Mouse (Mus musculus) activated CD4-positive, CD25-positive, alpha-beta regulatory T cell, adult 4 months (primary cell): ENCODE data around the gene Nxph4. TPM values are rescaled to one million over a fixed set of nuclear protein-coding genes. Genes with fewer than 3 reads are reported as not detected.

Experiments
- ATAC-seq: one replicate; pipeline ENCODE4 v1.8.0; 2017
- polyA plus RNA-seq, 2 experiments: library from polyadenylated mRNA; unstranded; fragments of 100-300 nt; shearing (Covaris generic); gene quantifications; one replicate each; pipeline ENCODE4 v1.2.1; 2017

Nxph4 gene
- not detected for polyA plus RNA-seq

DNA sequence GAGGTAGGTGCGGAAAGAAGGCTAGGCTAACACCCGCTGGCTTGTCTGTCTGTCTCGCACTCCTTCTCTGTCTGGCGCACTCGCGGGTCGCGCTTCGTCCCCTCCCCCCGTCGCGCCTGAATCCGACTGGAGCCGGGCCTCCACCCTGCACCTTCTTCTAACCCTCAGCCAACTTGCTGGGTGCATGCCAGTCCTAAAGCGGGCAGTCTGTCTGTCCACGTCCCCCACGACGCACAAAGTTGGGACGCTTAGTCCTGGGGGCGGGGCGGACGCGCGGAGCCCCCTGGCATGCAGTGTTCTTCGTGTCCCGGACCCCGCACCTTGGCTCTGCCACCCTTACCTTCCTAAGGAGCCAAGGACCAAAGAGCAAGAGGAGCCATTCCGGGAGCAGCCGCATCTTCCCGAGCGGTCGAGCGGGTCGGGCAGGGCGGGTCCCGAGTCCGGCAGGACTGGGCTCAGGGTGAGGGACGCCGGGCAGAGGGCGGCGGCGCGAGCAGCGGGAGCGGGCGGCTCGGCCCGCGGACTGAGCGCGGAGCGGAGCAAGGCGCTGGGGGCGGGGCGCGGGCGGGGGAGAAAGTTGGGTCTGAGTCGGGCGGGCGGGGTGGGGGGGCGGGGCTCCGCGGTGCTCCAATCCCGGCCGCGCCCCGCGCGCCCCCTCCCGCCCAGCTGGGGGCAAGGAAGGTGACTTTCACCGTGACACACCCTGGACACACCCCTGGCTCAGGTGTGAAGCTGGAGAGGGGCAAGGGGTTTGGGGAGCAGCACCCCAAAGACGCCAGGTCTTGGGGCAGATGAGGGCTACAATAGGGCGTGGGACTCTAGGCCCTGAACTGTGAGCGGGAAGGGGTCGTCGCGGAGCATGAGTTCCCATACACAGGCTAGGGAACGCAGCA lies at the start of gene Nxph4:
Gene Nxph4, minus strand, starts transcription at position 524 of the 893 bp plus-strand sequence.
- ATAC-seq = no peak

DNA sequence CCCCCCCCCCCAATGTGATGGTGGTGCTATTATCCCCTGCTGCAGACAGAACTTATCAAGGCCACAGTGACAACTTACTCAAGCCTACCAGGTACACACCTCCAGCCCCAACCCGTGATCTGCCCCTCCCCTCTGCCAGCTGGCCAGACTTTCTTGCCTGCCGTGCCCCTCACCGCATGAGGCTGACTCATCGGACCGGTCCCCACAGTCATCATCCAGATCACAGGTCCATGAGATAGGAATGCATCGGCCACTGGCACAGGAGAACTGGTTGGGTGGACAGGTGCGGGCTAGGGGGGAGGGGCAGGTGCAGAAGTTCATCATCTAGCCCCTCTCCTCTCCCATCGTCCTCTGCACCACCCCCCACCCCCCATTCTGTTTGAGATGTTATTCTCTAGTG lies 49.3 kb upstream of the Nxph4 start:
- ATAC-seq = no peak

DNA sequence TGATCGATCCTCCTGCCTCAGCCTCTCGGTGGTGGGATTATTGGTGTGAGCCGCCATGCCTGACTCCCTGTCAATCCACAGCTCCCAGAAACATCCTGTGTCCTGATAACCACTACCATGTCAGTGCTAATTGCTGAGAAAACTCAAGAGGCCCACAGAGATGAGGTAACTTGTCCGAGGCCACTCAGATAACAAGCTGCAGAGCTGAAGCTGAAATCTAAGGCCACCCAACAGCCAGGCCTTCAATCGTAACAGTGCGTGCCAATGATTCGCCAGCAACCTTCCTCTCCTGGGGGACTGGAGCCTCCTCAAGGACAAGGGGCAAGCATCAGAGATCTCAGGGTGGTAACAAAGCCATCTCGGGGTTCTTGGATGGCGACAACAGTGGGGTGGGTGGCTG lies 46.9 kb upstream of the Nxph4 start:
- no peak for ATAC-seq

DNA sequence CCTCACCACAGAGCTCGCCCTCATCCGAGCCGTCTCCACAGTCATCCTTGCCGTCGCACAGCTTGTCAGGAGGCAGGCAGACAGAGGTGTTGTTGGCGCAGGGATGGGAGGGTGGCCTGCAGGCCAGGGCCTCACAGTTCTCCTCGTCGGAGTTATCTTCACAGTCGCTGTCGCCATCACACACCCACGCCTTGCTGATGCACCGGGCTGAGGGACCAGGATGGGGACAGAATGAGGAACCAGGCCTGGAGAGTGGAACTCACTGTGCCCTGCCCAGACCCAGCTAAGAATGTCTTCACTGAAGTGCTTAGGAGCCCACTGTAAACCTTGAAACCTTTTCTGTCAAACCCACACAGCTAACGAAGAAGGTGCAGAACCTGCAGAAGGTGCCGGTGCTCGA lies 43.6 kb upstream of the Nxph4 start:
- no peak for ATAC-seq

DNA sequence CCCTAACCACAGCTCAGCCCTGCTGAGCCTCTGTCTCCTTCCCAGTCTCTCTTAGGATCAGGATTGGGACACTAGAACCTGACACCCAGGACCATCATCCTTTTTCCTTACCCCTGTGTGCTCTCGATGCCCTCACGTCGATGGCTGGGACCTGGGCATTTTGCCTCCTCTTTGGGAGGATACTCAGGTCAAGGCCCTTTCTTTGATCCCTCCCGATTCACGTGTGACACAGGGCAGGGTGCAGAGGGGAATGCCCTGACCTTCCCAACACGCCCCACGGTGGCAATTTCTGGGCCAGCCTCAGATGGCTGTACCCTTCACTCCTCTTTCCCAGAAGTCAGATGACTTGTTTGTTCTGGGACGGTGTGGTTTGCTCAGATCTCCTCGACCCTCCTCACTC lies 42.8 kb upstream of the Nxph4 start:
- no peak for ATAC-seq

DNA sequence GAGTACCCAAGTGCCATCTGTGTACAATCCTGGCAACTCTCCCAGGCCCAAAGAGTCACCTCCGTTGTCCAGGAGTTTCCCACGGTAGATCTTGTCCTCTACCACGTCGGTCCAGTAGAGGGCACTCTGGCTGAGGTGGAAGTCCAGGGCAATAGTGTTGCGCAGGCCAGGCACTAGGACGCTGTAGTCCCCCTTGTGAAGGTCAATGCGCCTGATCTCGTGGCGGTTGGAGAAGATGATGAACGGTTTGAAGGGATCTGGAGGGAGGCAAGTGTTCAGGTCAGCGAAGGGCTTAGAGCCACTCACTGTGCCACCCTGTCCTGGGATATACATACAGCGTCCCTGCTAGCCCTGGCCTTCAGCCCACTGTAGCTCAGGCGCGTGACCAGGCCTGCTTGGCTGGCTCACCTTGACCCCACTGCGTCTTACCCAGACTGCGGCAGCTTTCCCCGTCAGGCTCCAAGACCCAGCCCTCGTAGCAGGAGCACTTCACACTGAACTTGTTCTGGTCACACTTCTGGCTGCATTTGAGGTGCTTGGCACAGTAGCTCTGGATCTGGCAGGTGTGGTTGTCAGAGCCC lies 42.1 kb upstream of the Nxph4 start:
- no peak for ATAC-seq

DNA sequence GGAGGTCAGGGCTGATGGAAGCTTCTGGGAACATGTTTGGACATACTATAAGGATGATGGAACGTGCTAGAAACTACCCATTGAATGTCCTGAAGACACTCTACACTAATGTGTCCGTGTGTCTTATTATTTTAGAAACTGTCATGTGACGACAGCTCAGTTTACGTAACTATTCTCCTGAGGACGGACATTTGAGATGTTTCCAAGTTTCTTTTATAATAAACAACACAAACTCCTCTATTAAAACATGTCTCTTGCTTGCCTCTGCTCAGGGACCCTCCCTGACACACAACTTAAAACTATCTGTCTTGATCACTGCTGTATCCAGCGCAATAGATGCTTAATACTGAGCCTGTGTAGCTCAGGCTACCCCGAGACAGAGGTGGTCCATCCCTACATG lies 41.4 kb upstream of the Nxph4 start:
- no peak for ATAC-seq

DNA sequence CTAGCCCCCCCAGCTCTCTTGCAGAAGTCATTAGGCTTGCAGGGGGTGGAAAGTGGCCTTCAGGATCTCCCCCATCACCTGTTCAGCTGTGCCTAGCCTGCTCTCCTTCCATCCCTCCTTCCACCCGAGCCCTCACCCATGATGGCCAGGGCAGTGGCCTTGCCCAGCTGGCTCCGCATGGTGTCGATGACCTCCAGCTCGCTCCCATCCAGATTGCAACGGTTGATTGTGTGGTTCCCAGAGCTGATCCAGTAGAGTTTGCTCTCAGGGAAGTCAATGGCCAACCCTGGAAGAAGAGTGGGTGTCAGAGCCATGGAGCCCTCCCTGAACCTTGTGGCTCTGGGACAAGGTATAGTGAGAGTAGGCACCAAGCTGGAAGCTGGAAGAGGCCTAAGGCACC lies 37.9 kb upstream of the Nxph4 start:
- ATAC-seq = no peak

DNA sequence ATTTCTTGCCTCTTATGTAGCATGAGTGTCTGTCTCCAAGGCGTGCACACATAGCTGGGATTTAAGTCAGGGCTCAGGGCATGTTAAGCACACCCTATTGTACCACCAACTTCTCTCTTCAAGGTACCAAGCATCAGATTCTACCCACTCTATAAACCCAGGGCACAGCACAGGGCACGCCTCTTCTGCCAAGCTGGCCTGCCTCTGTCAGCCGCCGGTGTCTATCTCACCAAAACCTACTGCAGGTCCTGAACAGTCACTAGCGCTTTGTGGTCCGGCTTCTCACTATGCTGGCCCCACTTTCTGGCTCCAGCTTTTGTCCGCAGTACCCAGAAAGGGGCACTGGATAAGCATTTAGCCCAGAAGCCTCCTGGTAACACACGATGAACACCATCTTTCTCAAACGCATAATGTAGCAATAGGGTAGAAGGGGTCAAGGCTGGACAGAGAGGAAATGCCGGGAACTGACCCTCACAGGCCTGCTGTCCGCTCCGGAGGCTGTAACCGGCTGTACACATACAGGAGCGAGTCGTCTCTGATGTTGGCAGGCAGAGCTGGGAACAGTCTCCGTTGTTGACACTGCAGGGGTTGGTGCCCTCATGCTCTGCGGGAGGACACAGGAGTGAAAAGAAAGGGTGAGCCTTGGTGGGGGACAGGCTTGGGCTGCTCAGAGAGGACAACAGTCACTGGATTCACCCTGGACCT lies 36.7 kb upstream of the Nxph4 start:
- ATAC-seq = no peak

DNA sequence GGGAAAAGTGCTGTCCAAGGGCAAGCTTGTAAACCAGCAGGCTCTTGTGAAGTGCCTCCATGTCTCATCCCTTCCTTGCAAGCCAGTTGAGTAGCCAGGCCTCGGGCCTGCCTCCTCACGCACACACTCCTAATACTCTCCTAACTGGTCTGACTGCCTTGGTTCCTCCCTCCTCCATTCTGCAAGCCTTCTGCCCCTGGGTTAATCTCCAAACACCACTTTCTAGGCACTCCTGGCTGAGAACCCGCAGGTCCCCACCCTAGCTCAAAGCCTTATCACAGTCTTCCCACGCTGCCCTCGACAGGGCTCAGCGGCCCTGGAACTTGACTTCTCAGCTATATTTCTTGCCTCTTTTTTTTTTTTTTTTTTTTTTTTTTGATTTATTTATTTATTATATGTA lies 36.0 kb upstream of the Nxph4 start:
- no peak for ATAC-seq

DNA sequence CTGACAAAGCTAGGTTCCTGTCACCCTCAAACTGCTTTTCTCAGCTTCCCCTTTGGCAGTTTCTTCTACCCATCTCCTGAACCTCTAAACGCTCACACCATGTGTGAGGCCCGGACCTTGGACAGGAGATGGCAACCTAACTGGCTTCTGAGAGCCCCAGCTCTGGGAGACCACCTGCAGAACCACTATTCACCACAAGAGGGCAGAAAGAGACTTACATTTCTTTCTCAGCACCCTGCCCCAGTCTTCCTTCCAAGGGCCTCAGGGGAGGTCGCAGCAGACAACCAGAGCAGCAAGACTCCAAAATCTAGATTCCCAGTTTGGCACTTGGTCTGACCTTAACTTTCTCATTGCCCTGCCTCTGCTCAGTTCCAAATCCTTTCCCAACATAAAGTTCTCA lies 35.1 kb upstream of the Nxph4 start:
- no peak for ATAC-seq

DNA sequence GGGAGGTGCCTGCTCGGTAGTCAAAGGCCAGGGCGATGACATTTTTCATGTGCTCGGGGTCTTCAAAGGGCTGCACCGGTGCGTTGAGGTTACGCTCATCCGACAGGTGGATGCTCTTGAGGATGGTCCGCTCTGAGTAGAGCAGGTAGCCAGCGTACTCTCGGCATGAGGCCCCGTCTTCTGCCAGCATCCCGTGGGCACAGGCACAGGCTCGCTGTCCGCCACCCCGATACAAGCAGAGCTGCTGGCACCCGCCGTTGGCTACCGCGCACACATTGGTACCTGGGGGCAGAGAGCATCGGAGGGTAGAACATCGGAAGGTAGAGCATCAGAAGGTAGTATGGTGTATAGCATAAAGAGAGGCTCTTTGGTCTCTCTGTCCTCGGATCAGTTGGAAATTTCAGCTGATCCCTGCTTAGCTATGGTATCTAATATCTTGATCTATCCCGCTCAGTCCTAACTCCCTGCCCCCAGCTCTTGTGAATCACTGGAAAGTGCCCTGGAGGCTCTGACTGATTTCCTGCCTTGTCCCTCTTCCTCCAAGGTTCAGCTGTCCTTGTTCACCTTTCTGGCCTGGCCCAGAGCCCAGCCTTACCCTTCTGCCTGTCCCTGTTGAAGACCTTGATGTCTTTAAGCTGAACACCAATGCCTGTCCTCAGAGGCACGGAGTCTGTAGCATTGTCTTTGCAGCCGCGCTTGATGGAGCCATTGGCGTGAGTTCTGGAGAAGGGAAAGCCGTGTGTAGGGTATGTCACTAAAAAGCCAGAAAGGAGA lies 32.4 kb upstream of the Nxph4 start:
- no peak for ATAC-seq

DNA sequence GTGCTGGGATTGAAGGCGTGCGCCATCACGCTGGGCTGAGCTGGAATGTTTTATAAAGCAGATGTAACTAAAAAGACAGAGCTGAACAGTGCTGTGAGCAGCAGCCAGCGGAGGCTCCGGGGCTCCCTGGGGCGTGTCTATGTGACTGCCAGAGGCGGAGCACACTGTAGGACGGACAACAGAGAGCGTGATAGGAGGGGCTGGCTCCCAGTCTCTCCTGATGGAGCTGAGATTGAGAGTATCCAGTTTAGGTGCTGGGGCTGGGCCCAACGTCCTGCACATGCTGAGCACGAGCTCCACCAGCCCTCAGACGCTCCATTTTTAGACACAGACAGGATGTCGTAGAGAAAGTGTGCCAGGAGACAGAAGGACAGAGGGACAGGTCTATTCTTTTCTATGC lies 29.9 kb upstream of the Nxph4 start:
- no peak for ATAC-seq

DNA sequence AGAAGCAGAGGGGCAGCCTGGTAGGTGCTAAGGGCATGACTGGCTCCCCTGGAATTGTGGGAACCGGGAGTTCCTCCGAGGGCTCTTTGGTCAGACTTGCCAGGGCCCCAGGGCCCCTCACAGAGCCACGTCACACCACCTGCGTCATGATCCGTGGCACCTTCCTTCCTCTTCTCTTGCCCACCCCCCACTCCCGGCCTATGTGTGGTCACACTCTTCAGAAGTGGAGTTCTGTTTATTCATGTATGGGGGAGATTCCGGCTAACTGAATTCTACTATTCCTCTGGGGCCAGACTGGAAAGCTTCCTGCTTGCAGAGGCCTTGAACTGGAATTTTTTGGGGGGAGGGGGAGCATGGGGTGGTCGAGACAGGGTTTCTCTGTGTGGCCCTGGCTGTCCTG lies 29.5 kb upstream of the Nxph4 start:
- ATAC-seq = no peak

DNA sequence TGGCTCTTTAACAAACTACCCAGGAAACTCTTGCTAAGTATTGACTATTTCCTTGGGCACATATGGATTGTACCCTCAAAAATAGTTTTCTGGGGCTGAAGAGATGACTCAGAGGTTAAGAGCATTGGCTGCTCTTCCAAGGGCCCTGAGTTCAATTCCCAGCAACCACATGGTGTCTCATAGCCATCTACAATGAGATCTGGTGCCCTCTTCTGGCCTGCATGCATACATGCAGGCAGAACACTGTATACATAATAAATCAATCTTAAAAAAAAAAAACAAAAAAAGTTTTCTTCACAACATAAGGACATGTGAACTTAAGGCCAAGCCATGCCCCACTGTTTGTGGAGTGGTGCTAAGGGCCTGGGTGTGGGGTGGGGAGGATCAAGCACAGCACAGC lies 26.8 kb upstream of the Nxph4 start:
- no peak for ATAC-seq

DNA sequence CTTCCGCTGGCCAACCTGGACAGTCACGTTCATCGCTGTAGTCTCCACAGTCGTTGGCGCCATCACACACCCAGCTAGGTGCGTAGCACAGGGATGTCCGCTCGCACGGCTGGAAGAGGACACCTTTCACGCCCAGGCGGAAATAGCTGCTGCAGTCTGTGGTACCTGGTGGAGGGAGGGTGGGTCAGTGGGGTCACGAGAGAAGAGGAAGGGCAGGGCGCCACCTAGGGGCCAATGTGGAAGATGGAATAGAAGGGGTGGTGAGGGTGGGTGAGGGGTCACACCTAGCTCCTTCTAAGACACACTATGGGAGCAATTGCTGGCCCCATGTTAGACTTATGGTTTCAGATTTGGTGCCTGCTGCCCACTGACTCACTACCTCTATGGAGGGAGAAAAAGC lies 23.0 kb upstream of the Nxph4 start:
- ATAC-seq = no peak

DNA sequence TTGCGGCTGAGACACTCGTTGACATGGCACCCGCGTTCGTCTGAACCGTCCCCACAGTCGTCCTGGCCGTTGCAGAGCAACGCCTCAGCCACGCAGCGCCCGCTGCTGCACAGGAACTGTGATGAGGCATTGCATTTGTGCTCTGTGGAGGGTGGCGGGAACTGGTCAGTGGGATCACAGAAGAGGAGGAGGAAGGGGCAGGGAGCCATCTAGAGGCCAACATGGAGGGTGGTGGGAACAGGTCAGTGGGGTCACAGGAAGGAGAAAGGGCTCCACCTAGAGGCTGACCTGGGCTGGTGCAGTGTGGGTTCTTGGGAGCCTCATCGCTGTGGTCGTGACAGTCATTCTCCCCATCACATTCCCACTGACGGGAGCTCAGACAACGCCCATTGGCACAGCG lies 21.3 kb upstream of the Nxph4 start:
- ATAC-seq = no peak

DNA sequence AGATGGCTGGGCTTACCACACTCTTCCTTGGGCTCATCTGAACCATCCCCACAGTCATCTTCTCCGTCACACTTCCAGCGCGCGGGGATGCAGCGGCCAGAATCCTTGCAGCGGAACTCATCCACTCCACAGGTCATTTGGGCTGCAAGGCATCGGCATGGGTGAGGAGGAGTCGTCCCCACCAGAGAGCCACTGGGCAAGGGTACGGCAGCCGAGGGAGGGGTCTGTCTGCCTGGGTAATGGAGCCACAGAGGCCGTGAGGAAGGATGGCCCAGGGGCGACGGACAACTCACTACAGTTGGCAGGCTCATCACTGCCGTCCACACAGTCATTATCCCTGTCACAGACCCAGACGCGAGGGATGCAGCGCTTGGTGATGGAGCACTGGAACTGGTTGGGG lies 15.5 kb upstream of the Nxph4 start:
- no peak for ATAC-seq

DNA sequence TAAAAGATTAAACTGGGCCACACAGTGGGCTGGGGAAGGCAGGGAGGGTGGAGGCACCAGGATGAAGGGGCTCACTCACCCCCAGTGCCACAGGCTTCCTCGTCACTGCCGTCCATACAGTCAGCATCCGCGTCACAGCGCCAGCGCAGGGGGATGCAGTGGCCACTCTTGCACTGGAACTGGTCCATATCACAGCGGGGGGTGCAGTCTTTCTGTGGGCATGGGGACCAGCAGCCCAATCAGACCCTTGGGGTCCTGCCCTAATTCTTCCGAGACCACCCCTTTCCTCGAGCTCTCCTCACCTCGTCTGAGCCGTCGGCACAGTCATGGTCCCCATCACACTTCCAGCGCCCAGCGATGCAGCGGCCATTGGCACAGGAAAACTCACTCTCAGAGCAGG lies 13.9 kb upstream of the Nxph4 start:
- ATAC-seq = no peak

DNA sequence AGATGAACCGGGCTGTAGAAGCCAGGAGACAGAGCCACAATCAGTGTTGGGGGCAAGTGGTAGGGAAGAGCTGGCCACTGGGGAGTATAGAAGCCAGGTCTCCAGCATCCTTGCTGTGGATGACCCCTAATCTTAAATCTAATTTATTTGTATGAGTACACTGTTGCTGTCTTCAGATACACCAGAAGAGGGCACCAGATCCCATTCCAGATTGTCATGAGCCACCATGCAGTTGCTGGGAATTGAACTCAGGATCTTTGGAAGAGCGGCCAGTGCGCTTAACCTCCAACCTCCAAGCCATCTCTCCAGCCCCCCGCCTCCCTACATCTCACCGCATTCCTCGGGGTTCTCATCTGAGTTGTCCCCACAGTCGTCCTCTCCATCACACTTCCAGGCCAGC lies 12.1 kb upstream of the Nxph4 start:
- ATAC-seq = no peak

DNA sequence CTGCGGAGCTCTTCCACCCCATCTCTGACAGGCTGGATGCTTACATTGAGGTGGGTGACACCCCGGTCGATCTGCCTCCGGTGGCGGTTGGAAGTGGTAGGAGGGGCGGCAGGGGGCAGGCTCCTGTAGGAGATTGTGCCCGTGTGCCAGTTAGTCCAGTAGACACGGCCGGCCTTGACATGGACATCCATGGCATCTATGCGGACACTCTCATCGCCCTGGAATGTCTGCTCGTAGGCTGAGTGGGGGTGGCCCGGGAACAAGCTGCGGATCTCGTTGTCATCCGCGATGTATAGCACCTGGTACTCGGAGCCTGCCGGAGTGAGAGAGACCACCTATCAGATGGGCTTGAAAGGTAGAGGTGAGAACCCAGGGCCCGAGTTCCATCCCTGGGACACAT lies 10.0 kb upstream of the Nxph4 start:
- no peak for ATAC-seq

DNA sequence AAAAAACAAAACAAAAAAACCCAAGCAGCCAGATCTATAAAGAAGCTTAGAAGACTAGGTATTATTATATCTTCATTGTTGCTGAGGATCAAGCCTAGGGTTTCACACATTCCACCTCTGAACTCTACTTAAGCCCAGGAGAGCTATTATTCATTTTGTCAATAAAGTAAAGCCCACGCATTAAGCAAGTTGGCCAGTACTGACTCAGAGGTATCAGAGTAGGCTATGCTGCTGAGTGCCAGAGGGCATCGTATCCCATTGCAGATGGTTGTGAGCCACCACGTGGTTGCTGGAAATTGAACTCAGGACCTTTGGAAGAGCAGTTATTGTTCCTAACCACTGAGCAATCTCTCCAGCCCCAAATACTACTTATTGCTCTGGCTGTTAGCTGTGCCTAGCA lies 9.6 kb upstream of the Nxph4 start:
- no peak for ATAC-seq

DNA sequence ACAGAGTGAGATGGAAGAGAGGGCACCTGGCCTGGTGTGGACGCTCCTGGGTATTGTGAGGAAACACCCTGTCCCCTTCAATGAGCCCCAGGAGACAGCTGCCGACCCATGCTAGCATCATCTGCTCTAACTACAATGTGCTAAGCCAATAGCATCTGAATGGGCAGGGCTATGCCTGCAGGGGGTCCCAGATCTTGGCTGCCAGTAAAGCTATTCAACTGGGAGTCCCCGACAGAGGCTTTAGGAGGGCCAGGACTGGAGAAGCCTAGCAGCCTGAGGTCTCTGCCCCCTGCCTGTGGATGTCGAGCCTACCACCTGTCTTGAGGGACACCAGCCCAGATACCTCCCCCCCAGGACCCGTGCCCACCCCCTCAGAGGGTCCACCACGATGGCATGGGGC lies 8.4 kb upstream of the Nxph4 start:
- no peak for ATAC-seq
